Mouse (Mus musculus): ENCODE data around the gene Cd1d1.
"Not testable (repeated sequence)": the region's sequence is repeated elsewhere in the genome, so short reads cannot be mapped to it uniquely, and the experiment has no call there.

The Cd1d1 gene

DNA sequence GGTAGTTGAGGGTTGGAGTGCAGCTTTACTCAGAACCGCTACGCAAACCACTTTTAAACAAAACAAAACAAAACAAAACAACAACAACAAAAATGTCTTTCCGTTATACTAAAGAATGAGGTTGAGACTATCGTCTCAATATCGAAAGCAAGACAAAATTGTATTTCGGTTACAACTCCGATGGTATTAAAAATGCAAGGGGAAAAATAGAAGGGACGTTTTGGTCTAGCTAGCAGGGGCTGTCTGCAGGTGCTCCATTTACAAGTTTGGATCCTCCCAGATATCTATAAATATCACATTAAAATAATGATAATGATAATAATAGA, at the start of gene Cd1d1:
TSS of gene Cd1d1 (minus strand) at position 27 of the 326 bp plus-strand sequence.
- no peak for DNase-seq (ENCODE audit: low spot score)

DNA sequence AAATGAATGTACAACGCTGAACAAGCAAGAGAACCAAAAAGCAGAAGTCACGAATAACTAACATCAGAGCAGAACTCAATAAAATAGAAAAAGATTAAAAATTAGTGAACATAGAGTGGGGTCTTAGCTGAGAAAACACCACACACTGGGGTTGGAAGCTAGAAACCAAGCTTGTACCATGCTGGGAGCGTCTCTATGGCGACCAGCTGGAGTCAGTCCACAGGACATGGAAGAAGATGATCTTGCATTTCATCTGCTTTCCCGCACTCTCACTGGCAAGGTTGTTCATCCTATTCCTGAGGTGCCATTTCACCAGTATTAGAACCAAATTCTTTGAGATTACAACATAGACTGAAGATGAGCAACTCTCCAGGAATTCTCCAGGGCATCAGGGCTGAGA, 48.6 kb upstream of the Cd1d1 start:
- DNase-seq (ENCODE audit: low spot score), result no peak

DNA sequence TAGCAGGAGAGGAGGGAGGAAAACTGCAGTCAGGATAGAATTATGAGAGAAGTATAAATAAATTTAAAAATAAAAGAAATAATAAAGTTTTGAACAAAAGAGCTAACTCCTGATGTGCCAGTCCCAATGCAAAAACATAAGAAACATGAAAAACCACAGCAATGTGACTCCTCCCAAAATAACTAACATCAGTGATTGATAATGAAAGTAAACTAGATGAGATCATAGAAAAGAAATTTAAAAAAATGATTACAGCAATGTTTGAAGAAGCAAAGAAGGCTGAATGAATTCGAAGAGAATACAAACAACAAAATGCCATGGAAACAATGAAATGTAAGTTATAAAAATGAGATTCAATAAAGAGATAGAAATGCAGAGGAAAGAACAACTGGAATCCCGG, 42.5 kb upstream of the Cd1d1 start:
- no peak for DNase-seq (ENCODE audit: low spot score)

DNA sequence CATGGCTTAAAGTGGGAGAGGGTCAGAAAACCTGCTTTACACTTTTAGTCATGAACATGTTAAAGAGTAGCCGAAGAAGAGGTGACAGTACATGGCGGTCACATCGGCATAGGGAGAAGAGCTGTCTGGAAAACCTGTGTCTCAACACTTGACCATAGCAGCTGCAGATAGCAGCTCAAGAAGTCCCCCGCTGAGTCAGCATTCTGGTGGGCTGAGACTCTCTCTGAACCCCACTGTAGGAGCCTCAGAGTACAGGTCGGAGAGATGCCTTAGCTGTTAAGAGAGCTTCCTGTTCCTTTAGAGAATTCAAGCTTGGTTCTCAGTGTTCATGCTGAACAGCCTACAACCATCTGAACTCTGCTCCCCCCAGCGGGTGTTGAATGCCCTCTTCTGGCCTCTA, 39.3 kb upstream of the Cd1d1 start:
- DNase-seq (ENCODE audit: low spot score), result no peak

DNA sequence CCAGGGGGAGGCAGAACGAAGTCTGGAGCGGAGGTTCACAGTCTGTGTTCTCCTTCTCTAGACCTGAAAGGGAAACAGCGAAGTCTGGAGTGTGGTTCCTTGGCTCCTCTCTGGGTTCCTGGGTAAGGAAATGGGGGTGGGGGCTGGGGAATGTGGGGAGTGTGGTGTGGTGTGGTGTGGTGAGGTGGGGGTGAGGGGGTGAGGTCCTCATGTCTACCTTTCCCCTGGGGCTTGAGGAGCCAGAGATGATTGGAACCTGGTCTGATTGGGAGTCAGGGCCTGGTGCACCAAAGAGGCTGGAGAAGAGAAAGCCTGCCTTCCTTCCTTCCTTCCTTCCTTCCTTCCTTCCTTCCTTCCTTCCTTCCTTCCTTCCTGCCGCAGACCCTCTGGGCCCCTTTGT, 34.8 kb upstream of the Cd1d1 start:
- DNase-seq (ENCODE audit: low spot score), result no peak

DNA sequence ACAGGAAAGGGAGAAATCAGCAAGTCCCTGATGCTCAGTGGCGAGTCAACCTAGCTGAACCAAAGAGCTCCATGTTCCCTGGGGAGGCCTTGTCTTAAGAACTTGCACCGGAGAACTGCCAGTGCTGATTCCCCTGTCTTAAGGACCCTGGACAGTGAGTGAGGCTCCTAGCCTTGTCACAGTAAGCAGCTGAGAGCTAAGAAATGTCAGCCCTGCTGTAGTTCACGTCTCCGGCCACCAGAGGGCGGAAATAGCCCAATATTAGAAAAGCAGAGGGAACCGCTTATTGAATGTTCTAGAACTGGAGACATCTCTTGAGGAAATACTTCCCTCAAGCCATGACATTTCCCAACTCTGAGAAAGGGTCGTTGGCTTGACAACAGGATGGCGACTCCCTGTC, 34.1 kb upstream of the Cd1d1 start:
- DNase-seq (ENCODE audit: low spot score), result peak; percentile 70

DNA sequence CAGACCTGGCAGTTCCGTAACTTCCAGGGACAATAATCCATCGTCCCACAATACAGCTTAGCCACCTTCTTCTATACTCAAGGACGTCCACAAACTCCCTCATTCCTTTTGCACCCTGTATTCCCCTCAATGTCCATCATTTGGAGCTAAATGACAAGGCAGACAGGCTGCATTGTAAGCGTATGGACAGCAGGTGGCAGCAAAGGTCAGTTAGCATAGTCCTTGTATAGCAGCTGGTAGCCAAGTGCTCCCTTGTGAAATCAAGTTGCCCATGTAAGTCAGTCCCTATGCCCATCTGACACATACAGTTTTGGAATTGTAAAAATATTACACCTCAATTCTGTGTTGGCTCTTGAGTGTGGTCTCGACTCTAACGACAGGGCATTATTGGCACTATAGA, 31.6 kb upstream of the Cd1d1 start:
- peak; percentile 53 for DNase-seq (ENCODE audit: low spot score)

DNA sequence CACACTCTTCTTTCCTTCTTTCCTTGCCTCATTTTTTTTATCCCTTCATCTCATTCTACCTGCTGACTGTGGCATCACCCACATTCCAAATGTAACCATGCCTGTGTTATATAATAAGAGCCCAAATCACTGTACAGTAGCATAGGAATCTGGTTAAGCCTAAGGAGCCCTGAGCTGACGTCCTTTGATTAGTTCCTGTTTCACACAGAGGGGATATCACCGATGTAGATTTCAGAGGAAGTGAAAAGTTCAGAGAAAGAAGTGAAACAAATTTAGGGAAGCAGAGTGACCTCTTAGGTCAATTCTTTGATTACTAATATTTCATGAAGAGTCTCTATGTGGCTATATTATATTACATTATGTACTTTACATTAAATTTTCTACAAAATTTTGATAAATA, 18.5 kb upstream of the Cd1d1 start:
- DNase-seq (ENCODE audit: low spot score), result no peak

DNA sequence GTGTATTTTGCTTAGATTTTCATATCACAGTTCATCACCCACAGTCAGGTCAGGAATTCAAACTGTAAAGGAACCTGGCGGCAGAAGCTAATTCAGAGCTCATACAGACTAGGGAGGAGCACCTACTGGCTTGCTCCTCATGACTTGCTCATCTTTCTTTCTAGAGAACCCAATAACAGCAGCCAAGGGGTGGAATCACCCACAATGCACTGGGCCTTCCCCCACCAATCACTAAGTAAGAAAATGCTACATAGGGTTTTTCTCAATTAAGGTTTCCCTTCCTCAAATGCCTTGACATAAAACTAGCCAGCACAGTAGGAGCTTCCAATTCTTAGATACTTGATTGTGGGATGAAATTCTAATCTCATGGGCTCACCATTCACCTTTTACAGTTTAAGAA, 17.8 kb upstream of the Cd1d1 start:
- DNase-seq (ENCODE audit: low spot score), result no peak

DNA sequence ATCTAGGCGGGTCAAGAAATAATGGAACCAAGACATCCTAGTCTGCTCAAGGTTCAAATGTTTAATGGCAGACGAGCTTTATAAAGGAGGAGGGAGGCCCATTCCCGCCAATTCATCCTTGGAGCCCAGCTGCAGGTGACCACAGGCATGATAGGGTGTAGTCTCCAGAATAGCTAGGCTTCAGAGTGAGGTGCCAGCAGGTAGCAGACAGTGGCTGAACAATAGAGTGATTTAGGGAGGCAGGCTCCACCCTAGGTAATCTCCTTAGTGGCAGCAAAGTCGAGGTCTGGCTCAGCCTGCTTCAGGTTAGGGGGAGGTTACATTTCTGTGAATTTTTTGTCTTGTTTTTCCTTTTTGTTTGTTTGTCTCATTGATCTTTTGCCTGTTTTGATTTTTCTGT, 16.7 kb upstream of the Cd1d1 start:
- no peak for DNase-seq (ENCODE audit: low spot score)

DNA sequence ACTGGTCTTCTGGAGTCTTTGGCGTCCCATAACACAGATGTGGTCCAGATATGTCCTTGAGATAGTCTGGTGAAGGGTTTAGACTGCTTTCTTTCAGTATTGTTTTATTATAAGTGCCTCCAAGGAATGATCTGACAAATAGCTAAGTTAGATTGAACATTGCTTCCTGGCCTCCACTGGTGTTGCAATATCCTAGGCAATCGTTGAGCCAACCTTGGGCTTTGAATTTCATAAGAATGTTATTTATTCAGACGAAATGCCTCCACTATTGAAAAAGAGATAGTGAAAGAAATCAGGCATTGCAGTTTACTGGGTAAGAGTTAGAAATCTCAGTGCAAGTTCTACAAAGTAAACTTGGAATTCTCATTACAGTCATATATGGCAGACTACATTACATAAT, 13.2 kb upstream of the Cd1d1 start:
- not testable (repeated sequence) for DNase-seq (ENCODE audit: low spot score)

DNA sequence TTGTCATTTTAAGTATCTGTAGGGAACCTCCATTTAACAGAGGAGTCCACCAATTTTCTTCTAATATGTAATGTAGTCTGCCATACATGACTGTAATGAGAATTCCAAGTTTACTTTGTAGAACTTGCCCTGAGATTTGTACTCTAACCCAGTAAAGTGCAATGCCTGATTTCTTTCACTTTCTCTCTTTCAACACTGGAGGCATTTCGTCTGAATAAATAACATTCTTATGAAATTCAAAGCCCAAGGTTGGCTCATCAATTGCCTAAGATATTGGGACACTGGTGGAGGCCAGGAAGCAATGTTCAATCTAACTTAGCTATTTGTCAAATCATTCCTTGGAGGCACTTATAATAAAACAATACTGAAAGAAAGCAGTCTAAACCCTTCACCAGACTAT, 9.0 kb upstream of the Cd1d1 start:
- not testable (repeated sequence) for DNase-seq (ENCODE audit: low spot score)

DNA sequence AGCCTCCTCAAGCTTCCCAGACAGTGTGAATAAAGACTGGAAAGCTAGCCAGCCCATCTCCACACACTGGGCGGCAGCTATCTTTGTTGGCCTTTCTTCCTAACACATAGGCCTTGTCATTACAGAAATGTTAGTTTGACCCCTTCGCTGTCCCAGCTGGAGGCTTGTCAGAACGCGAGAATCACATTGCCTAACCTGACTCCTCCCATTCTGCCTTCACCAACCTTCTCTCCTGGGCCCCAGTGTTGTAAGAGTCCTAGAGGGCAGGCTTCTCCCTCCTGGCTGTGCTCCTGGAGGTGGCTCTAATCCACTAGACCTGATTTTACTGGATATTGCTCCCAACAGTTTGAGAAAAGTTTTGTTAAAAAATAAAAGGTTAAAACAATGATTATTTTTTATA, 1.4 kb upstream of the Cd1d1 start:
- DNase-seq (ENCODE audit: low spot score), result no peak

DNA sequence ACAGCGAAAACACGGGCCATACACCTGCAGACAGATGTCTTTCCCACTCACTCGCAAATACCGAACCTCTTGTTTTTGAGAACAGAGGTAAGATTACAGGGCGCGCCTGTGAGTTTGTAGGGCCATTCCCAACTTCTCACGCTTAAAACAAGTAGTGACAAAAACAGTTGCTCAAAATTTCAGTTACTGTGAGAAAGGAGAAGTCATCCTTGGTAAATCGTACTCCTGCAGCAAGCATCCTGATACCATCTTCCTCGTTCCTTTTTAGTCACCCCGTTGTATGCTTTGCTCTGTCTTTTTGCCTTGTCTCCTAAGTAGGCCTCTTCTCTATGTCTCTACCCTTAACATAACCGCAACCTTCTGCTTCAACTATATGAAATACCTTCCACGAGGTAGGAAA, 810 bp upstream of the Cd1d1 start:
- DNase-seq (ENCODE audit: low spot score), result no peak

DNA sequence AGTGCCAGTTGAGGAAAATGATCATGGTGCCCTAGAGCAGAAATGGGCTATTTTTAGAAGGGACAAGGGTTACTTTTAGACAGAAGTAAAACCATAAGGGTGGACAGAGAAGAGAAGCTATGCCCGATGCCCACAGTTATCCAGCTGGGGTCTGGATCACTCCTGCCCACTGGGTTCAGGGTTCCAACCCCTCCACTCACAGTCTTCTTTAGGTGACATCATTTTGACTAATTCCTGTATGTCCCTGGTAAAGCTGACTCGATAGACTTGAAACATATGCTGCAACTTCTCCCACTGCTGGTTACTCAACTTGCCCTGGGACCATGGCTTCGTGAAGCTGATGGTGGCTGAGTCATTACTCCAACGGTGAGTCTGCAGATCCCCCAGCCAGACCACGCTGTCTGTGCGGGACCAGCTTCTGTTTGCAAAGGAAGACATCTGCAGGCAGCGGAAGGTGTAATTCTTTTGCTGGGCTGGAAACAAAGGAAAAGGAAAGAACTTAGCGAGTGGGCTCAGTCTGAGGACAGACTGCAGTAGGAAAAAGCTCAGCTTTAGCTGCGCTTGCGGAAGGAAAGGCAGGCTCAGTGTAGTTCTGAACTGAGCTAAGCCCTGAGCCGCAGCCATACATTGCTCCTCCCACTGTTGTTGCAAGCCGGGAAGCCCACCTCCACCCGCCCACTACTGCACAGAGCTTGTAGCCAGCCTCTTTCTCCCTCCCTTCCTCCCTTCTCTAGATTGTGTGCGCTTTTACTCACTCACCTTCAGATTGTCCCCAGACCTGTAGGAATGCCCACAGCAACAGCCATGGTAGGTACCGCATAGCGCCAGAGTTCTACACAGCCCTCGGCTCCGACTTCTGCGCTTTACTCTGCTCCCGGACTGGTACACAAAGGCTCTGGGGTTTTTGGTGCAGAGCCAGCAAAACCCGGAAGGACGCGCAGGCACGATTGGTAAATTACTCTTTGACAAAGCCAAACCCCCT, 517 bp downstream of the Cd1d1 start:
- DNase-seq (ENCODE audit: low spot score), result peak; percentile 74

DNA sequence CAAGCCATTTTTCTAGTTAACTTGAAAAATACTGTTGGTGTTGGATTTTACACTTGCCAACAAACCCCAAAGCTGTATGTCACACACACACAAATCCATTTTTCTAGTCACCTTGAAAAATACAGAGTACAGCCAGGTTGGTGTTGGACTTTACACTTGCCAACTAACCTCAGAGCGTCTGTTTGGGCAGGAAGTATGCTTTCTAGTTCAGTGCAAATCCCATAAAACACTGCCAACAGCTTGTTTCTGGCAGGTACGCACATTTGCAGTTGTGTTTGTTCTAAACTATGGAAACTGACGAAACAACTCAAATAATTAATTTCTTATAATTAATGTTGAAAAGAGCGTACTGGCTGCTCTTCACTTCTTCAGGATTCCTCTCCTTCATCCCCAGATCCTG, 3.1 kb downstream of the Cd1d1 start:
- no peak for DNase-seq (ENCODE audit: low spot score)

DNA sequence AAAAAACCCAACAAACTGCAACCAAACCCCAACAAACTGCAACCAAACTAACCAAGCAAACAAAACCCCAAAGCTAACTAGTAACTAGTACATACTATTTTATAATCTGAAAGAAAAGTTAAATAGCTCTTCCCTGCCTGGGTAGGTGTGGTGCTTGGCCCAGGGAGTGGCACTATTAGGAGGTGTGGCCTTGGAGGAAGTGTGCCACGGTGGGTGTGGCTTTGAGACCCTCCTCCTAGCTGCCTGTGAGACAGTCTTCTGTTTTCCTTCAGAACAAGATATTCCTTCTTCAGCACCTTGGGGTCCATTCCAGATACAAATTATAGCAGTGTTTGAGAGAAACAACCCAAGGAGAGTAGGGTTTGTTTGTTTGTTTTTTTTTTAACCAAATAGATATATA, 3.9 kb downstream of the Cd1d1 start:
- DNase-seq (ENCODE audit: low spot score), result no peak

DNA sequence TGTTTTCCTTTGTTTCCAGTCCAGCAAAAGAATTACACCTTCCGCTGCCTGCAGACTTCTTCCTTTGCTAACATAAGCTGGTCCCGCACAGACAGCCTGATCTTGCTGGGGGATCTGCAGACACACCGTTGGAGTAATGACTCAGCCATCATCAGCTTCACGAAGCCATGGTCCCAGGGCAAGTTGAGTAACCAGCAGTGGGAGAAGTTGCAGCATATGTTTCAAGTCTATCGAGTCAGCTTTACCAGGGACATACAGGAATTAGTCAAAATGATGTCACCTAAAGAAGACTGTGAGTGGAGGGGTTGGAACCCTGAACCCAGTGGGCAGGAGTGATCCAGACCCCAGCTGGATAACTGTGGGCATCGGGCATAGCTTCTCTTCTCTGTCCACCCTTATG, 12.3 kb downstream of the Cd1d1 start:
- not testable (repeated sequence) for DNase-seq (ENCODE audit: low spot score)

DNA sequence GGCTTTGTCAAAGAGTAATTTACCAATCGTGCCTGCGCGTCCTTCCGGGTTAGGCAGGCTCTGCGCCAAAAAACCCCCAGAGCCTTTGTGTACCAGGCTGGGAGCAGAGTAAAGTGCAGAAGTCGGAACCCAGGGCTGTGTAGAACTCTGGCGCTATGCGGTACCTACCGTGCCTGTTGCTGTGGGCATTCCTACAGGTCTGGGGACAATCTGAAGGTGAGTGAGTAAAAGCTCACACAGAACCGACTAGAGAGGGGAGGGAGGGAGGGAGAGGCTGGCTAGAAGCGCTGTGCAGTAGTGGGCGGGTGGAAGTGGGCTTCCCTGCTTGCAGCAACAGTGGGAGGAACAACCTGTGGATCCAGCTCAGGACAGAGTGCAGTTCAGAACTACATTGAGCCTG, 12.8 kb downstream of the Cd1d1 start:
- DNase-seq (ENCODE audit: low spot score), result no peak

DNA sequence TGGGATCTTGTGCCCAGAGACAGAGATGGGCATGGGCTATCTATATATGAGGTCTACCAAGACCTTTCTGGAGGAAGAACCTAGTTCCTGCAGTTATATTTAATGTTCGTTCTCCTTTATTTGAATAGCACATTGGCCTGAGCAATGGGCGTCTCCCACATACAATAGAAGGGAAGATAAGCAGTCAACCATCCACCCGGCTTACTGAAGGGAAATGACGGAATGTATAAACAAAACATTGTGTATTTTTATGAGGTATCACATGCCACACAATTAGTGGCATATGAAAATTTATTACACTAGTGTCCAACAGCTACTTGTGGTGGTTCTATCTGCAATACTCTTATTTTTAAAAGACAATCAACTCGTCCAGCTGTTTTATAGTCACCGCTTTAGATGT, 15.9 kb downstream of the Cd1d1 start:
- DNase-seq (ENCODE audit: low spot score), result no peak

DNA sequence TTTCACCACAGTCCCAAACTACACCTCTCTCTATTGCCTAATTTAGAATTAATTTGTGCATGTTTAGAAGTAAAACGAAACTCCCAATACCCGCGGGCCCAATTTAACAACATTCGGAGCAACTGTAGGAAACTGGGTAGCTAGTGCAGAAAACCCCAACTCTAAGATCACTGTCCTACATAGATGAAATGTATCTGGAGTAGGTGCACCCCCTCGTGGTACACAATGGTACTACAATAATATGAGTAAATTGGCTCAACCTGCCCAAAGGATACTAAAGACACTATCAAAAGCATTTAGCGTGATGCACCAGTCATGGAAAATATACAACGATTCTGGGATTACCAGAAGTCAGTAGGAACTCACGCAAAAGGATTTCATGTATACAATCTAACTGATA, 22.7 kb downstream of the Cd1d1 start:
- DNase-seq (ENCODE audit: low spot score), result peak; percentile 54

DNA sequence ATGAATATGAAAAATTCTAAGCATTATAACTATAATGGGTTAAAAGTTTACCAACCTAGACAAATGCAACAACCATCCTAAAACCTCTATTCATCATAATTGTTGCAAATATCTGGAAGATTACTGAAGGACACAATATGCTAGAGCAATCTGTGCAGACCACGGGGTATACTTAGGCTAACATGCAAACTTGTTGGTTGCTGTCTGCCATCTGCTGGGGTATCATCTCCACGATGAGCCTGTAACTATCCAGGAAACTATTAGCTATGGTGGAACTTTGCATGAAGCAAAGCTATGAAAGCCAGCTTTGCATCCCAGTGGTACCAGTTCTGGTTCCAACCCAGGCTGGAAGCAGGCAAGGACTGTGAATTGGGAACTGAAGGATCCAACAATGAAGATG, 24.1 kb downstream of the Cd1d1 start:
- DNase-seq (ENCODE audit: low spot score), result no peak

DNA sequence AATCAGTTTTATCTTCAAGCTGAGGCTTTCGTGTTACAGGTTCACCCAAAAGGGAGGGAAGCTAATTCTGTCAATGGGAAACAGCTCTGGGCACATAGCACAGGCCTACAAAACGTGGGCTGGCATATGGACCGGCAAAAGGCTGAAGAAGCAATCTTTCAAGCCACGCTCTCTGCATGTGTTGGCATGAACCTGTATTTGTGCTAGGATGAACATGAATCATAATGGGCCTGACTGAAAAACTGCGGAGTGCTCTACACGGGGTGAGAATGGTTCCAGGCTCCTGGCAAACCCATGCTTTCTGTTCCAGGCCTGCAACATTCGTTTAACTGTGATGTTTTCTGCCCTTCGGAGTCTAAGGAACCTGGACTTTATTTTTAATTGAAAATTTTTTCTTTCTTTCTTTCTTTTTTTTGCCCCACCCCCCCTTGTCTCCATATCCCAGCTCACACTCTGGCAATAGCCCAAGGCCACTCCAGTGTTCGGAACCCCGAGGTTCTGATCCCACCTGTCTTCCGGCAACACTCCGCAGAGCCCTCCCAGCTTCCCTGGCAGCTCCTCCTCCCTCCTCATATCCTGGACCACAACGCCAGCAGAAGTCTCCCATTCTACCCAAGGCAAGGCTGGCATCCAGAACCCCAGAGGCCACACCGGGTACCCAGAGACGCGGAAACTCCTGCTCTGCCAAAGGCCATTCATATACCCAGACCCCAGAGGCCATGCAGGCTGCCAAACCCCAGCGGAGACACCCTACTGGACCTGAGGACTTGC, 36.4 kb downstream of the Cd1d1 start:
- DNase-seq (ENCODE audit: low spot score), result no peak

DNA sequence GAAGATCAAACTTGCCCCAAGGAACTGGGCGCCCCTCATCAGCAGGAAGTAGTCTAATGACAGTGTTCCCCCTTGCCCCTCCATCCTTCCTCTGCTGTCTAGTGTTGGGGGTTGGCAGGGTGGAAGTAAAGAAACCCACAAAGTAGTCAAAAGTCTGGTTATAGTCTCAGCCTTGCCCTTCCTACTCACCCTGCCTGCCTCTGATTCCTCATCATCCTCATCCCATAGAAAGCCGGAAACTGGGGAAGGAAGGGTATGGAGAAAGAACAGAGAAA, 37.9 kb downstream of the Cd1d1 start:
- no peak for DNase-seq (ENCODE audit: low spot score)
